Mouse (Mus musculus) stomach, embryonic 16.5 days (tissue): Measurements from ENCODE around the gene Srrt. TPM values are rescaled to one million over a fixed set of nuclear protein-coding genes. Genes with fewer than 3 reads are reported as not detected.

Experiments used
- ATAC-seq: fragments of 200-750 bp; cut with Nextera tagmentation; 2 replicates; pipeline ENCODE4 v1.8.0; 2017; ENCODE audit warnings: moderate number of reproducible peaks, moderate TSS enrichment; ENCODE audit not compliant: insufficient read depth, low FRiP score
- H3K27ac ChIP-seq: fragments of 300-500 bp; sonication (generic); 2 replicates; pipeline ENCODE4 v1.5.1; 2014; ENCODE audit warnings: low read length
- H3K27me3 ChIP-seq: fragments of 300-500 bp; sonication (generic); 2 replicates; pipeline ENCODE4 v1.6.1; 2014; ENCODE audit warnings: low read length, control low read depth, mixed read lengths; ENCODE audit not compliant: control insufficient read depth, insufficient read depth
- H3K36me3 ChIP-seq: fragments of 300-500 bp; sonication (generic); 2 replicates; pipeline ENCODE4 v1.6.1; 2014; ENCODE audit warnings: low read length; ENCODE audit not compliant: control insufficient read depth, insufficient read depth
- H3K4me1 ChIP-seq: fragments of 300-500 bp; sonication (generic); 2 replicates; pipeline ENCODE4 v1.6.1; 2014; ENCODE audit warnings: low read length, control low read depth, mixed read lengths; ENCODE audit not compliant: control insufficient read depth, insufficient read depth
- H3K4me2 ChIP-seq: fragments of 300-500 bp; sonication (generic); 2 replicates; pipeline ENCODE4 v1.6.1; 2014; ENCODE audit warnings: low read depth, low read length, mixed read lengths
- H3K4me3 ChIP-seq: fragments of 300-500 bp; sonication (generic); replicated peaks from 2 replicates; pipeline ENCODE4 v1.5.1; 2014; ENCODE audit warnings: mild to moderate bottlenecking, low read length
- H3K9ac ChIP-seq: fragments of 300-500 bp; sonication (generic); 2 replicates; pipeline ENCODE4 v1.6.1; 2014; ENCODE audit warnings: low read length
- H3K9me3 ChIP-seq: fragments of 300-500 bp; sonication (generic); replicated peaks from 2 replicates; pipeline ENCODE4 v1.6.1; 2016; ENCODE audit warnings: low read length, control low read depth; ENCODE audit not compliant: control insufficient read depth
- WGBS: fragments of 180-500 bp; shearing (Covaris S2); extraction: QIAGEN DNeasy Blood & Tissue Kit; methylation state at CpG from one replicate; pipeline ENCODE4 v1.1.7; 2014; 5-methylcytosine and 5-hydroxymethylcytosine counted together
- polyA plus RNA-seq: library from polyadenylated mRNA; unstranded; fragments of >200 nt; fragmentation: Nextera tagmentation; extraction: Ambion mirVana; gene quantifications from 2 replicates; pipeline ENCODE4 v1.2.1, GENCODE M21; 2015

Srrt gene
- polyA plus RNA-seq: 113 and 116 TPM in 2 replicates

- Histone ChIP-seq H3K27me3 (no peaks in the 10 kb centered on the region), H3K27ac (peak within 1 kb of the TSS; percentile 91), H3K36me3 (peaks cover 28% of the 10 kb centered on the region), H3K4me1 (peaks cover 30% of the 10 kb centered on the region), H3K9ac (peak within 1 kb of the TSS; percentile 97), H3K4me2 (peak within 1 kb of the TSS; percentile 67), H3K4me3 (peak within 1 kb of the TSS; percentile 94), H3K9me3 (no peaks in the 10 kb centered on the region)
- WGBS: 0% methylated on average over 63 of the region's 72 CpGs
- peak; percentile 87 for ATAC-seq
Observed at GRCm38 (mm10) chr5:137307071-137307912, at the start of gene Srrt. TSS of gene Srrt (minus strand) at chr5:137307674.

- Histone ChIP-seq H3K4me1 (peaks cover 15% of the 10 kb centered on the region), H3K27ac (no peak overlapping the region), H3K9me3 (no peaks in the 10 kb centered on the region), H3K4me2 (no peak overlapping the region), H3K4me3 (no peak overlapping the region), H3K9ac (no peak overlapping the region), H3K36me3 (peaks cover 20% of the 10 kb centered on the region), H3K27me3 (no peaks in the 10 kb centered on the region)
- ATAC-seq: no peak
- WGBS: 79% methylated on average over 17 of the region's 17 CpGs
Observed at GRCm38 (mm10) chr5:137354091-137354490, 46.6 kb upstream of the Srrt start.

GRCm38 (mm10) chr5:137352011-137352975 lies 44.8 kb upstream of the Srrt start:
- no peak for ATAC-seq
- Histone ChIP-seq H3K4me3 (peak overlapping the region; percentile 93), H3K9ac (peak overlapping the region; percentile 96), H3K36me3 (peaks cover 20% of the 10 kb centered on the region), H3K9me3 (no peaks in the 10 kb centered on the region), H3K4me1 (peaks cover 28% of the 10 kb centered on the region), H3K27me3 (no peaks in the 10 kb centered on the region), H3K27ac (peak overlapping the region; percentile 98), H3K4me2 (peak overlapping the region; percentile 89)
- 12% methylated on average over 16 of the region's 16 CpGs for WGBS

- H3K4me1 ChIP-seq: peaks cover 35% of the 10 kb centered on the region
- peak overlapping the region; percentile 93 for H3K4me3 ChIP-seq
- H3K9me3 ChIP-seq: no peaks in the 10 kb centered on the region
- no peaks in the 10 kb centered on the region for H3K27me3 ChIP-seq
- H3K9ac ChIP-seq: peak overlapping the region; percentile 96
- peak overlapping the region; percentile 98 for H3K27ac ChIP-seq
- H3K4me2 ChIP-seq: peak overlapping the region; percentile 89
- H3K36me3 ChIP-seq: peaks cover 18% of the 10 kb centered on the region
- ATAC-seq: no peak
- WGBS: 12% methylated on average over 4 of the region's 4 CpGs
Observed at GRCm38 (mm10) chr5:137351394-137351793, 43.9 kb upstream of the Srrt start.

GRCm38 (mm10) chr5:137351058-137351380 lies 43.5 kb upstream of the Srrt start:
- H3K4me3 ChIP-seq: peak overlapping the region; percentile 93
- H3K27ac ChIP-seq: peak overlapping the region; percentile 98
- under 1% methylated on average over 8 of the region's 8 CpGs for WGBS
- H3K27me3 ChIP-seq: no peaks in the 10 kb centered on the region
- H3K9ac ChIP-seq: peak overlapping the region; percentile 96
- peaks cover 35% of the 10 kb centered on the region for H3K4me1 ChIP-seq
- H3K36me3 ChIP-seq: peaks cover 15% of the 10 kb centered on the region
- no peak for ATAC-seq
- H3K9me3 ChIP-seq: no peaks in the 10 kb centered on the region
- H3K4me2 ChIP-seq: peak overlapping the region; percentile 89

- under 1% methylated on average over 55 of the region's 55 CpGs for WGBS
- peak overlapping the region; percentile 96 for H3K9ac ChIP-seq
- H3K27me3 ChIP-seq: no peaks in the 10 kb centered on the region
- peak overlapping the region; percentile 98 for H3K27ac ChIP-seq
- peak overlapping the region; percentile 93 for H3K4me3 ChIP-seq
- H3K4me1 ChIP-seq: peaks cover 35% of the 10 kb centered on the region
- peak overlapping the region; percentile 89 for H3K4me2 ChIP-seq
- peak; percentile 52 for ATAC-seq
- peaks cover 10% of the 10 kb centered on the region for H3K36me3 ChIP-seq
- H3K9me3 ChIP-seq: no peaks in the 10 kb centered on the region
Observed at GRCm38 (mm10) chr5:137350205-137351057, 43.0 kb upstream of the Srrt start.

GRCm38 (mm10) chr5:137349384-137350204 lies 42.1 kb upstream of the Srrt start, which contains the start of gene Ephb4:
TSS of gene Ephb4 (plus strand) at chr5:137350109.
- WGBS: under 1% methylated on average over 32 of the region's 32 CpGs
- H3K4me3 ChIP-seq: peak within 1 kb of the TSS; percentile 93
- peaks cover 35% of the 10 kb centered on the region for H3K4me1 ChIP-seq
- H3K27me3 ChIP-seq: no peaks in the 10 kb centered on the region
- peak within 1 kb of the TSS; percentile 89 for H3K4me2 ChIP-seq
- H3K9ac ChIP-seq: peak within 1 kb of the TSS; percentile 96
- peak within 1 kb of the TSS; percentile 98 for H3K27ac ChIP-seq
- H3K9me3 ChIP-seq: no peaks in the 10 kb centered on the region
- peak; percentile 96 for ATAC-seq
- H3K36me3 ChIP-seq: peaks cover 8% of the 10 kb centered on the region
